Mouse (Mus musculus) 3134 (cell line): ENCODE data around the gene Frmd4b.
"Not testable (repeated sequence)": the region's sequence is repeated elsewhere in the genome, so short reads cannot be mapped to it uniquely, and the experiment has no call there.

Source experiments
- DNase-seq: peaks from one replicate; pipeline ENCODE4 v3.0.0-alpha.2; 2011; ENCODE audit warnings: low spot score; ENCODE audit not compliant: insufficient read length; ENCODE audit errors: extremely low read depth

Frmd4b gene

DNA sequence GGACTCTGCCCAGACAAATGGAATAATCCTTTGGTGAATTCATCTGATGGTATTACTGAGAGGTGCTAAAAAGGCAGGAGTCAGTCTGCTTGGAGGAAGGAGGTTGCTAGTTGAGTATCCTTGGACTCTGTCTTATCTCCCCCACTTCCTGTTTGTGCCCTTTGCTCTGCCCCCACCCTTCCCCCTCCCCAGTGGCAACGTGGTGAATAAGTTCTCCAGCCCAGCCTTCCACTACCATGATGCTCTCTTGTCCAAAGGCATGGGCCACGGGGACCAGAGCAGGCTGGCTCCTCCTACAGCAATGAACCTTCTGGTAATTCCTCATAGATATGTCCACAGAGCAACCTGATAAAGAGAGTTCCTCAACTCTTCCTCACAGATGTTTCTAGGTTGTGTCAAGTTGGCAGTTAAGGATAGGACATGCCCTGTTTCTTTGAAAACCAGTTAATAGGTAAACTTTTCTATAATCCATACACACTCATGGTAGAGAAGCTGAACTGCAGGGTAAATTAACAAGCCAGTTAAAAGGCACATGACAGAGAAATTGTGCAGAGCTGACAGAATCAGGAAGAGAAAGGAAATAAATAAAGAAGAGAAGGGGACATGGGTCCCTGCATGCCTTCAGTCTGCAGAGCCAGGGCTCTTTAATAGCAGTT, 187.5 kb downstream of the Frmd4b start:
- no peak for DNase-seq

DNA sequence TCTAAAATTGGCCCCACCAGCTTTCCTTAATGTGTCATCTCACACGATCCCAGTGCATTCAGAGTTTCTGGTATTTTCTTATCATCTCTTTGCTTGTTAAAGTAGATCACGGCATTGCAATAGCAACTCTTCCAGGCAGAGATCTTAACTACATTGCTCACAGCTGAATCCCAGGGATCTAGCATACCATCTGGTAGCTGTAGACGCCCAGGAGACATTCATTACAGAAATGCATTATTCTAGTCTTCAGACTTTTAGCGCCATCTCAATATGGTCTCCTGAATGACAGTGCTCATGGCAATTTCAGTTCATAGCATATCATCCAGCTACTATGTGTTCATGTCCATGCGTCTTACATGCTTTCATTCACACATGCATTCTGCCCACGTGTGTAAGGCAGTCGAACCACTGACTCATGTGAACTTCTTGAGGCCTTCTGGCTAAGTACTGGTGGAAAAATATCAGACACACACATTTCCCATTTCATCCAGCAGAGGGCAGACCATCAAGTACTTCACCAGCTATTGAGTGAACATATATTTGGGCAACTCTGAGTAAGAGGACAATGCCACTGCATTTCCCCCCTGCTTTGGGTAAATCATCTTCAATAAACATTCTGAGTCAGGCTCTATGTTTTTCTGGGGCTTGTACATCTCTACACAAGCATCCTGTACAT, 197.4 kb downstream of the Frmd4b start:
- DNase-seq, result peak; percentile 31

DNA sequence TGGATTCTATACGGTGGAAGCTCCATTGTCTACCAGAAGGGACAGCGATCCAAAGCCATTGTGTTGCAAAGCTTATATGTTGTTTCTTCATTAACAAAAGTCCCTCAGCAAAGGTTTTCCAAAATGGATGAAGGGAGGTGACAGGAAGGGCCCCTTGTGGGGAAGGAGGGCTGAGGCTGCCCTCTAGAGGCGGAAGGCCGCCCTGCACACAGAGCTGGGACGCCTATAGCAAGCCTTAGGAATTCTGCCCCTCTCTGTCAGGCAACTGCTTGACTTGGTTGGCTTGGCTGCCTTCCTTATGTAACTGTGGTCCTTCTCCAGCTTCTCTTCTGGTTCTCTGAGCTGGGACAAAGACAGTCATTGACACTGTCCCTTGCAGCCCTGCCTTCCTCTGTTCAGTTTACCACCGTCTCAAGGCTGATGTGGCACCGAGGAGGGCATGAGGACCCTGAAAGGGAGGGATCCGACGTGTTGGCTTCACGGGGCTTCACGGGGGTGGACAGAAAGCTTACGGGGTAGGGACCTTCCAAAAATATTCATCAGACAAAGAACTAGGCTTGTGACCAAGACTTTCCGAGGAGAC, 200.3 kb downstream of the Frmd4b start:
- peak; percentile 32 for DNase-seq

DNA sequence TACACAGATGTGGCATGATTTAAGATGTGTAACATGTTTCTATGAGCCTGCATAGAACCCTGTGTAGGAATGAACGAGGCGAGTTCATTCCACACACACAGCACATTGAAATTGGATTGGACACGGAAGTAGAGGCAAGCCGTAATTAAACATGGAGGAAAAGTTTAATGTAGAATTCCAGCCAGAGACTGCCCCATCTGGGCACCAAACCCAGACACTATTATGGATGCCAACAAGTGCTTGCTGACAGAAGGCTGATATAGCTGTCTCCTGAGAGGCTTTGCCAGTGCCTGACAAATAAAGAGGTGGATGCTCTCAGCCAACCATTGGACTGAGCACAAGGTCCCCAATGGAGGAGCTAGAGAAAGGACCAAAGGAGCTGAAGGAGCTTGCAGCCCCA, 201.8 kb downstream of the Frmd4b start:
- DNase-seq, result not testable (repeated sequence)

DNA sequence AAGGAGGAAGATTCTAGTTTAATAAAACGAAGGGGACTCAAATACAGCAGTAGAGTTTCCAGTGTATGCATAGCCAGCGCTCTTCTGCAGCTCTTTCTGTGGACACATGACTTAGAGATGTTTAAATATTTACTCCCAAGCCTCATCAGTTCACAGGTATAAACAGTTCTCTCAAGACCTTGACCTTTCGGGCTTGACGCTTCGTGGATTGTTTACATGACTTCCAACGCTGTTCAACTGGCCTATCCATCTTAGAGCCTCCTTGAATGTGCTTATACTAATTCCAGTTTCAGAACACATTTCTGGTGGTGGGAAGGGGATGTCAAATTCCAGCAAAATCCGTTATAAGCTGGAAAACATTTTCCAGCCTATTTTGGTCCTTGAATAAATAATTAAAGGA, 203.9 kb downstream of the Frmd4b start:
- no peak for DNase-seq

DNA sequence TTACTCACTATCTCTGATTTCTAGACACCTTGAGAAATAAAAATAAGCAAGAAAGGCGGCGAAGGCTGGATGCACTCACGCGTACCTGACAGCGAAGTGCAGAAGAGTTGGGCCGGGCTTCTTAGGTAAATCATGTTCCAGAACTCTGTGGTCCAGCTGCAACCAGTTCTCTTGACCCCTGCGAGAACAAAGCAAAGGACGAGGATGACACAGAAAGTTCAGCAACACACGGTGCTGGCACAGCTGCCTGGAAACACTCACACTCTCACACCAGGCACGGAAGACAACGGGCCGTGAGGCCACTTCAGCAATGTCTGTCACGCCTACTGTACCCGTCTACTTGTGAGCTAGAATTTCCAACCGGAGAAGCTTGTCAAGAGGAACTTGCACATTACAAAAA, 204.9 kb downstream of the Frmd4b start:
- no peak for DNase-seq

DNA sequence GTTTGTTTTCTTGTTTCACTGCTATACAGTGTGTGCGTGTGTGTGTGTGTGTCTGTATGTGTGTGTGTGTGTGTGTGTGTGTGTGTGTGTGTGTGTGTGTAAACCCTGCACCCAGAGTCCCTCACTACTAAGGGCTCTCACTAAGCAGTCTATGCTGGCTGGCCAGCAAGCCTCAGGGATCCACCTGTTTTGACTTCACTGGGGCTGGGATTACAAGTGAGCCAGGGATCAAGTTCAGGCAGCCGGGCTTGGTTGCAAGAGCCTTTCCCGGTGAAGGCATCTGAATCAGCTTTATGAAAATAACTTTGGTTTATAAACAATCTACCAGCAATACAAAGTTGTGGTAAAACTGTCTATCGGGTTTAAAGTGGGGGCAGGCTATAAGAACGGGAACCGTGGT, 206.0 kb downstream of the Frmd4b start:
- no peak for DNase-seq

DNA sequence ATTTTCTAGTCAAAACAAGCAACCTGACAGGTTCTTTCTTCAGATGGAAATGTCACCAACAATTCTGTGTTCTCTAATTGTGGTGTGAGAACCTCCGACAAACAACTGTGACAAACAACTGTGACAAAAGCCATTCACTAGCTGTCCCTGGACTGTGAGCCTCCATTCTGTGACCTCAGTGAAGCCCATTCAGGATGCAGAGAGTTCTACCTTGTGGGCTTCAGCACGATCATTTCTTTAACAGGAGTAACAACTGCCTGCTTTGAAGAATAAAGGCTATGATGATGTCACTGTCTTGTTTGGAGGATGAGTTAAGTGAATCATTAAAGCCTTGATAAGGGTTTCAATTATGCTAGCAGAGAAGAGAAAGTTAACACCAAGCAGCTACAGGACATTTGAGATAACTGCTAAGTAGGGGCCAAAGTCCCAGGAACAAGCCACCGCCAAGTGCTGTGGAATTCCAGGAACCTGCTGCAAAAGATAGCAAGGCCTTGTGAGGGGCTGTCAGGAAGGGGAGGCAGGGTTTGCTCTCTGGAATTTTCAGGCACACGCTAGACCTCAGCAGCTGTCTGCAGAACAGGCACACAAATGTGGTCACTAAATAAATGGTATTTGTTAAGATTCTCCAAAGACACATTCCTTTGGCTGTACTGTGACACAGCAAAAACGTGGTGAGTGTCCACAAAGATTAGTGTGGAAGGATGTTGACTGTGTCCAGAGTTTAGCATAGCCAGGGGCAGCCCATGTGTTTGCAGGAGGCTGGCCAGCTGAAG, 207.7 kb downstream of the Frmd4b start:
- no peak for DNase-seq

DNA sequence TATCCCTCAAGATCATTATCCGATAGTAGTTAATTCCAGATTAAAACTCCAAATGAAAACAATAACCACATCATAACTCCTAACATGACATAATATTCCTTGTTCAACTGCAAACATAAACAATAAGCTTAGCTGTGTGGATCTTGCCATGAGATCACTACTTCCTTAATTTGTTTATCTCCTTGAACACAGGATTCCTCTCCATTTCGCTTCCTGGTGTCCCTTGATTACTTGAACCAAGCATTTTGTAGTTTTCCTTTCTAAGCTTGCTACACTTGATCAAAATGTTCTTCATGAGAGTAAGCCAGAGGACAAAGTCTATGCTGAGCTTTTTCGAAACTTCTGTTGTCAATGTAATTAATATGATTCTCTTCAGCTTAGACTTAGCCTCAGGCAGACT, 209.4 kb downstream of the Frmd4b start:
- no peak for DNase-seq

DNA sequence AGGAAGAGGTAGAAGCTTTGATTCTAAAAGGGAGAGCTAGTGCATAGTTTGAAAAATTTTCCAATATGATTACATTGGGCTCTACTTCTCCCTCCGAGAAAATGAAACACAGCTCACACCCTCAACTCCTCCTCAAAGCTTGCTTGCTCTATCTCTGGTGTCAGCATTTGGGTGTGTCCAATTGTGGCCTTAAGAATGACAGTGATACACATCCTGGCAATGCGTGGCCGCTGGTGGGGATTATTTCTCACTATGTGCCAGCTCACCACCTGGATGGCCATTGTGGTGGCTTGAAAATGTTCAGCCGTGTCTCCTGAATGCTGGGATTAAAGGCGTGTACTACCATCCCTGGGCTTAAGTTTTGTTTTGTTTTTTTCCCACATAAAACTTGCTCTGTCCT, 209.9 kb downstream of the Frmd4b start:
- no peak for DNase-seq

DNA sequence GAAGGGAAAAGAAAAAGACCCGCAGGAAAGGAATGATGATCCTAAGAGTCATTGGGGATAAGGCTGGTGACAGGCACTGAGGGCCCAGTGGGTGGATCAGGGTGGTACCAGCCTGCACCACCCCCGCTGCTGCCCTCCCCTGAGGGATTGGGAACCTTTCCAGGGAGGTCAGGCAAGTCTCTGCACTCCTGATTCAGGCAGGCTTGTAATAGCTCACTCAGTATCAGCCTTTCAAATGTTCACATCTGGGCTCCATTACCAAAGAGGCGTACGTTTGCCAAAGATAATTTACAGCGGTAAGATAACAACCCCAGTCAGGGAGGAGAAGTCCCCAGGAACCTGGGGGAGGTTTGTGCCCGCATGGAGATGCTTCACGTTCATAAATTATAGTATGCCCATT, 212.0 kb downstream of the Frmd4b start:
- no peak for DNase-seq

DNA sequence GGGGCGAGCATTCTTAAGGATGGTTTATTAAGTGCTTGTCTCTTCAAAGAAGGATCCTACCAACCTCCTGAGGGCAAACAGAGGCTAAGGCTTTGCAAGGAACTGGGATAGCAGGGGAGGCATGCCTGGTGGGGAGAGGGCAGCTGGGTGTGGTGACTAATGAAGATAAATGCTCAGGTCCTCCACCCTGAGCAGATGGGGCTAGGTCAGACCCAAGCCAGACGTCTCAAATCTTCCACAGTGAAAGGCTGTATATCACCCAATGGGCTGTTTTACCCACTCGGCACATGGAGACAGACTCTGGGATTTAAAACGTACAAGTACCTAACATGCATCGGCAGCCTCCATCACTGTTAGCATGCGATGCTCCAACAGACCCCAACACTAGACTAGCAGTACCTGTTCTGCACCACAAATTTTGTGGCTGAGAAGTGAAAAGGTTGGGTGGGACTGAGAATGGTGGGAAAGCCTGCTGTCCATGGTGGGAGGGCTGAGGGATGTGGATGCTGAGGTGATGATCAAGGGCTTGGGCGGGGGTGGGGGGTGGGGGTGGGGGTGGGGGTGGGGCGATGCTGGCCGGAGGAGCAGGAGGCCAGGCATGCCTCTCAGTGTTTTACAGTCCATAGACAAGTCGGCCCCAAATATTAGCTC, 214.4 kb downstream of the Frmd4b start:
- DNase-seq, result no peak

DNA sequence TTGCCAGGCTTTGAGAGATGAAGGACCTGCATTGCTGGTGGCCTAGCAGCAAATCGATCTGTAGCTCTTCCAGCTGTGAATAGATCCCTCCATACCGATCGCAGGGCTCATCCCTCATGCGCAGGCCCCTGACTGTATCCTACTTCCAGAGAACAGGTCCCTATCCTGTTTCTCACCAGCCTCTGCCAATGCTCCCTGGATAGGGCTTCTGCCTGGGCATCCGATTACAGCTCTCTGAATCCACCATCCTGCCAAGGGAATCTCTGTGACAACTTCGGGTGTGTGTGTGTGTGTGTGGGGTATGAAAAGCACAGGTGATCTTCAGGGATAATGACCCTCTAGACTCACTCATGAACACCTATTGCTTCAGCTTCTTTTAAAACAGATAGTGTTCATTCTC, 216.9 kb downstream of the Frmd4b start:
- no peak for DNase-seq

DNA sequence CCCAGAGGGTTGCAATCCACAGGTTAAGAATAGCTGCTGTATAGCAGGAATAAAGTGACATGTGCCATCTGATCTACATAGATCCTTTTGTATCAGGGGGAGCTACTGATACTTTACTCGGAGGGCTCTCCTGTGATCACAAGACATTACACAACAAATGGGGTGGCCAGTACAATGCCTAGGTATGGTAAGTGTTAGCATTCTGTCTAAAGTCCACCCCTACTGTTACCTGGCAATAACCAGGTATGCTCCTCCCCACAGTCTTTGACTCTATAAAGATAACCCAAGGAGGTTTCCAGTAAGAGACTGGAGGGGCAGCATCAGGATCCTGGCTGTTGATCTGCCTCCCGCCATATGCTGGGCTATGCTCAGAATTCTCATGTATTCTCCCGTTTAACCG, 219.4 kb downstream of the Frmd4b start:
- DNase-seq, result no peak

DNA sequence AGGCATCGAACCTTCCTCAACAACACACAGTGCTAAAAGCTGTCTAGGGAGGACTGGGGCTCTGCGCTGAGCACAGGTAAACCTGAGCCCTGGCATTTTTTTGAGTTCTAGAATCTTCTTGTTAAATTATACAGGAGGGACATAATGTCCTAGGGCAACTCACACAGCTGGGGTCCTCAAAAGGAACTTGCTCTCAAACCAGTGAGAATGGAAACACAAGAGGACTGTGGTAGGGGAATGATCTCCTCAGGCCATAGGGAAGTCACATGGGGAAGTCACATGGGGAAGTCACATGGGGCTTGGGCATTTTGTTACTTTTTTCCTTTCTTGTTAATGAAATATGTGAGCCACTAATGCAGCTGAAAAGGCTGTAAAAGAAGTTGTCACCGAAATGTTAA, 220.4 kb downstream of the Frmd4b start:
- no peak for DNase-seq

DNA sequence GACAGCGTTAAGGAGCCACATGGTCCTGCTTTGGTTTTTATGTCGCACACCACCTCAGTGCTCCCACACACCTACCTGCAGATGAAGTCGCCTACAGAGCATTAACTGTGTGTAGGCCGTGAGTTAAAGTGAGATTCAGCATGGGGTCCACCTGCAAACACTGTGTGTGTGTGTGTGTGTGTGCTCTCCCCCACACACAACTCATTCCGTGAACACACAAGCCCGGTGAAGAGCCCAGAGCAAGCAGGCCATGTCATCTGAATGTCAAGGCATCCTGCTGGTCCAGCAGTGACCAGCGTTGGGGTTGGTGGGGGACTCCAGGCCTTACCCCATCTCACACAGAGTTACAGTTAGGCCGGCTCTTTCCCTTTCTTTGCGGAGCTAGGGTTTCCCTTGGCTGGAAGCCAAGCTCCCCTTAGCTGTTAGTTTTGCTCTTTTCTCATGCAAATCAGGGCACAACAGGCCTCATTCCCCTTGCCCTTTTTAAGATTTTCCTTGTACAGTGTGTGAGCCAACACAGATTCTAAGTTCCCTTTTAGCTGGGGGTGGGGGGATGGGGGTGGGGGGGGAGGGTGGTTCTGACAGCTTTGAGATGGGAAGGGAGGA, 220.9 kb downstream of the Frmd4b start:
- DNase-seq, result no peak

DNA sequence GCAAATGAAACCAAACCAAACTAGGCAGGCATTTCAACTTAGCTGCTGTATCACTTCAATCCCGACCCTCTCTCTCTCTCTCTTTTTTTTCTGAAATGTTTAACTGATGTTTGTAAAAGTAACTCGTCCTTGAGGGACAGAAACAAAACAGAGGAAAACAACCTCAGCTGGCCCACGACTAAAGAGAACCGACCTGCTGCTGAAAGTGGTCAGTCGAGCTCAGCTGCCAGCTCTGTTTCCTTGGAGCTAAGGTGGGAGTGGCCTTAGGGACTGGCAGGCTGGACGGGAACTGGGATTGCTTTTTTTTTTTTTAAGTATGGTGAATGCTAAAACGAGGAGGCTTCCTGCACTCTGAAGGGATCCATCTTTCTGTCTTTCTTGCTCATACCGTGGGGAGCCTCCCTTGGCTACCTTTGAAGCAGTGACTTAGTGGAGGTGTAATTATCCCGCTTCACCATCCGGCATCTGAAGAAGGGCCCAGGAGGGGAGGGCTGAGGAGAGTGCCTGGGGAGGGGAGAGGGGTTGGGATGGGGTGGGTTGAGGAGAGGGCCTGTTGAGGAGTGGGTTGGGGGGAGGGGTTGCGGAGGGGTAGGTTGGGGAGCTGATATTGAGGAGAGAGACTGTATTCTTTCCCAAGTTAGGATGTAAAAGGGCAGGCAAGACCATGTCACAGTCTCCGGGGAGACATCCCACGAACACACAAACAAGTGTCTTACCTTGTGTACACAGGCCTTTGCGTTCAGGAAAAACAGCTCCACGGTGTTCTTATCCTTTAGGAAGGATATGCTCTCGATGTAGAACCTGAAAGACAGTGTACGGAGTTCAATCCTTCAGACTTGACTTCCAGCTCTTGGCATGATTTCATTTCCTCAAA, 221.6 kb downstream of the Frmd4b start:
- DNase-seq, result peak; percentile 7

DNA sequence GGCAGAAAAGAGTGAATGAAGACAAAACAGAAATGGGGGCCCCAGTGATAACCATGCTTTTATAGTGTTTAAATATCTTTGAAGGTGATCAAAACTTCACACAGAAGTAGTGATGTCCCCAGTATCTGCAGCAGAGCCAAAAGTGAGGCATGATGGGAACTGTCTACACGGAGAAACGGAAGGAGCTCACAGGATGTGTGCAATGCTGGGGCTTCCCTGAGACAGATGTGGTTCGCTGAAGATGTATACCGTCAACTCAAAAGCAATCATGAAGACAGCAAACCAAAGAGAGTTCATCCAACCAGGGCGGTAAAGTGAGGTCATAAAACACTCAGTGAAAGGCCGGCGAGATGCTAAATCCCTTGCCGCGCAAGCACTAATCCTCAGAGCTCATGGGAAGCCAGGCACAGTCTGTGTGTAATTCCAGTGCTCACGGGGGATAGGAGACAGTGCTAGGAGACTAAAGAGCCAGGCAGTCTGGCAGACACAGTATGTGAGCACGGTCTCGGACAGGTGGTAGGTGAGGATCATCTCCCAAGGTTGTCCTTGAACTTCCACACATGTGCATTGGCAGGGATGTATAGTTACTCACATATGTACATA, 222.8 kb downstream of the Frmd4b start:
- no peak for DNase-seq

DNA sequence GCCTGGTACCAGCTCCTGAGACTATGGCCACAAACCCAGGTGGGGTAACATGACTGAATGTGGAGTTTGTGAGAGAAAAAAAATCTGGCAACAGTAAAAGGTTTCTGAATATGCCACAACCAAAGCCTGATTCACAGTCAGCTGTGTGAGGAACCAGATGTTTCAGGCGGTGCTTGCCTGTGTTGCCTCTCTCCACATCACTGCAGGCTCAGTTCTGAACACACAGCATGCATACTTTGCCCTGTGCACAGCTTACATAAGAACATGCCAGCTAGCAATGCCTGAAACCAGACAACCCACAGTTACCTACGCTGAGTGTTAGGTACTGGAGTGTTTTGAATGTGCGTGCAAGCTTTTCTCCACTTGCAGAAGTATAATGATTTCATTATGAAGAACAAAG, 224.4 kb downstream of the Frmd4b start:
- DNase-seq, result no peak
